Mouse (Mus musculus): ENCODE data around the gene Cmss1.

DNA sequence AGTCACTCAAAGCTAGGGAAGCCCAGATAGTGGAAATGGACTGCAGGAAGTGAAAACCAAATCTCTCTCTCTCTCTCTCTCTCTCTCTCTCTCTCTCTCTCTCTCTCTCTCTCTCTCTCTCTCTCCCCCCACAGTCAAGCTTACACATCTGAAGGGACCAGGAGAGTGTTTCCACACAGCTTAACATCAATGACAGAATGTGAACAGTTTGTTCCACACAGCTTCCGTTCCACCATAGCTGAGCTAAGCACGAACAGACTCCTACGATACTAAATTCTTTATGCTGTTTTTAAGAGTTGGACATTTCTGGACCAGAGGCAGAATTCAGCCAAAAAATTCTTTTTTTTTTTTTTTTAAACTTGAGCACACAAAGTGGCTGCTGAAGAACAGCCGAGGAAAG lies 114.8 kb downstream of the Cmss1 start:
- no peak for TF ChIP-seq CTCF (IDR thresholded peaks at IDR 0.05; ENCODE audit: extremely low read depth, insufficient read depth, insufficient read length, insufficient replicate concordance)
- no peak for TF ChIP-seq POLR2A (IDR thresholded peaks at IDR 0.05; ENCODE audit: low read depth, low read length)
